Mouse (Mus musculus) CH12.LX (cell line): ENCODE data around the gene Trp63. TPM values are rescaled to one million over a fixed set of nuclear protein-coding genes. Genes with fewer than 3 reads are reported as not detected.

ENCODE experiments used
- DNase-seq: peaks from one replicate; pipeline ENCODE4 v3.0.0-alpha.2; 2013; ENCODE audit errors: extremely low read depth
- H3K27ac ChIP-seq: 2 replicates; pipeline ENCODE4 v1.5.1; 2012; ENCODE audit warnings: low read depth, mild to moderate bottlenecking, control low read depth, moderate library complexity; ENCODE audit not compliant: insufficient read depth
- H3K27me3 ChIP-seq: replicated peaks from 2 replicates; pipeline ENCODE3; 2012; ENCODE audit warnings: inconsistent platforms
- H3K36me3 ChIP-seq, 2 experiments: replicated peaks in 1 of 2; 2 replicates each; pipeline versions ENCODE3 to v1.6.1; 2012; ENCODE audit warnings: inconsistent platforms in 1 of 2, low read length in 1 of 2, mild to moderate bottlenecking in 1 of 2, mixed read lengths in 1 of 2, moderate library complexity in 1 of 2; ENCODE audit not compliant: control insufficient read depth in 1 of 2, insufficient read depth in 1 of 2
- H3K4me1 ChIP-seq, 2 experiments: 2 replicates each; pipeline ENCODE4 v1.6.1; 2012; ENCODE audit warnings: inconsistent platforms in 1 of 2, moderate library complexity in 1 of 2; ENCODE audit not compliant: insufficient read depth in 2 of 2, control insufficient read depth in 1 of 2
- H3K4me2 ChIP-seq: 2 replicates; pipeline ENCODE4 v1.6.1; 2012; ENCODE audit warnings: low read depth, mild to moderate bottlenecking, control low read depth; ENCODE audit not compliant: poor library complexity, insufficient read depth, severe bottlenecking
- H3K4me3 ChIP-seq, 3 experiments: fragments of 150-350 bp in 1 of 3; sonication (generic) in 1 of 3; replicated peaks in 1 of 3; 2 replicates each; pipeline versions ENCODE3 to v1.5.1; 2011 to 2012; ENCODE audit warnings: low read depth in 2 of 3, low read length in 2 of 3, mild to moderate bottlenecking in 2 of 3, moderate library complexity in 2 of 3, control low read depth in 1 of 3, improper control_type of control experiment in 1 of 3, inconsistent platforms in 1 of 3, mixed read lengths in 1 of 3; ENCODE audit not compliant: poor library complexity in 1 of 3
- H3K79me2 ChIP-seq: replicated peaks from 2 replicates; pipeline ENCODE4 v1.6.1; 2012; ENCODE audit warnings: mild to moderate bottlenecking, moderate library complexity; ENCODE audit not compliant: control insufficient read depth, poor library complexity, insufficient read depth, severe bottlenecking; ENCODE audit errors: extremely low read depth
- H3K9ac ChIP-seq: 2 replicates; pipeline ENCODE4 v1.6.1; 2012; ENCODE audit warnings: low read depth, mild to moderate bottlenecking, control low read depth, moderate library complexity; ENCODE audit not compliant: insufficient read depth
- H3K9me3 ChIP-seq: replicated peaks from 2 replicates; pipeline ENCODE3; 2012; ENCODE audit warnings: low read length, inconsistent platforms, mixed read lengths
- BHLHE40 ChIP-seq: IDR thresholded peaks from 2 replicates; pipeline ENCODE4 v1.6.1; 2011; ENCODE audit warnings: mild to moderate bottlenecking, low read depth, low read length, improper control_type of control experiment
- CHD1 ChIP-seq: IDR thresholded peaks from 2 replicates; pipeline ENCODE4 v1.6.1; 2012; ENCODE audit warnings: low read depth, low read length, improper control_type of control experiment, inconsistent platforms
- E2F4 ChIP-seq: IDR thresholded peaks from 2 replicates; pipeline ENCODE4 v1.6.1; 2011; ENCODE audit warnings: low read depth, low read length, improper control_type of control experiment; ENCODE audit not compliant: insufficient replicate concordance
- ELF1 ChIP-seq: IDR thresholded peaks from 2 replicates; pipeline ENCODE4 v1.6.1; 2014; ENCODE audit warnings: low read depth, mild to moderate bottlenecking, inconsistent platforms, low read length, improper control_type of control experiment
- ETS1 ChIP-seq: conservative IDR thresholded peaks from 2 replicates; pipeline ENCODE4 v1.6.1; 2012; ENCODE audit warnings: low read depth, mild to moderate bottlenecking, inconsistent platforms, low read length, improper control_type of control experiment, moderate library complexity
- HCFC1 ChIP-seq: IDR thresholded peaks from 2 replicates; pipeline ENCODE4 v1.6.1; 2012; ENCODE audit warnings: low read depth, mild to moderate bottlenecking, inconsistent platforms, low read length, improper control_type of control experiment
- IRF4 ChIP-seq: IDR thresholded peaks from 2 replicates; pipeline ENCODE4 v1.6.1; 2014; ENCODE audit warnings: low read depth, mild to moderate bottlenecking, inconsistent platforms, low read length, improper control_type of control experiment
- JUN ChIP-seq: IDR thresholded peaks from 2 replicates; pipeline ENCODE4 v1.6.1; 2011; ENCODE audit warnings: low read depth, mild to moderate bottlenecking, low read length, improper control_type of control experiment, moderate library complexity; ENCODE audit not compliant: insufficient read depth
- JUND ChIP-seq: conservative IDR thresholded peaks from 2 replicates; pipeline ENCODE4 v1.6.1; 2011; ENCODE audit warnings: low read depth, low read length, improper control_type of control experiment
- KAT2A ChIP-seq: IDR thresholded peaks from 2 replicates; pipeline ENCODE4 v1.6.1; 2012; ENCODE audit warnings: low read length, improper control_type of control experiment, inconsistent platforms; ENCODE audit not compliant: insufficient replicate concordance
- MAX ChIP-seq: IDR thresholded peaks from 2 replicates; pipeline ENCODE4 v1.6.1; 2011; ENCODE audit warnings: low read length, improper control_type of control experiment
- MEF2A ChIP-seq: IDR thresholded peaks from 2 replicates; pipeline ENCODE4 v1.6.1; 2014; ENCODE audit warnings: low read depth, mild to moderate bottlenecking, inconsistent platforms, low read length, improper control_type of control experiment, borderline replicate concordance
- MYC ChIP-seq: IDR thresholded peaks from 2 replicates; pipeline ENCODE4 v1.6.1; 2011; ENCODE audit warnings: low read depth, mild to moderate bottlenecking, improper control_type of control experiment, low read length
- NRF1 ChIP-seq: IDR thresholded peaks from 2 replicates; pipeline ENCODE4 v1.6.1; 2014; ENCODE audit warnings: low read depth, mild to moderate bottlenecking, inconsistent platforms, low read length, improper control_type of control experiment, moderate library complexity
- PAX5 ChIP-seq: IDR thresholded peaks from 2 replicates; pipeline ENCODE4 v1.6.1; 2012; ENCODE audit warnings: low read length, inconsistent platforms, mixed read lengths
- POLR2A ChIP-seq: IDR thresholded peaks from 2 replicates; pipeline ENCODE4 v1.6.1; 2011; ENCODE audit warnings: low read depth, mild to moderate bottlenecking, improper control_type of control experiment, low read length
- RCOR1 ChIP-seq: conservative IDR thresholded peaks from 2 replicates; pipeline ENCODE4 v1.6.1; 2012; ENCODE audit warnings: low read depth, mild to moderate bottlenecking, inconsistent platforms, low read length, improper control_type of control experiment
- SIN3A ChIP-seq: IDR thresholded peaks from 2 replicates; pipeline ENCODE4 v1.6.1; 2012; ENCODE audit warnings: low read length, improper control_type of control experiment, inconsistent platforms
- SMC3 ChIP-seq: IDR thresholded peaks from 2 replicates; pipeline ENCODE4 v1.6.1; 2011; ENCODE audit warnings: low read depth, low read length, improper control_type of control experiment
- UBTF ChIP-seq: IDR thresholded peaks from 2 replicates; pipeline ENCODE4 v1.6.1; 2012; ENCODE audit warnings: low read depth, mild to moderate bottlenecking, inconsistent platforms, low read length, improper control_type of control experiment, moderate library complexity
- USF1 ChIP-seq: IDR thresholded peaks from 2 replicates; pipeline ENCODE4 v1.6.1; 2014; ENCODE audit warnings: low read depth, mild to moderate bottlenecking, inconsistent platforms, low read length, improper control_type of control experiment
- USF2 ChIP-seq: conservative IDR thresholded peaks from 2 replicates; pipeline ENCODE4 v1.6.1; 2011; ENCODE audit warnings: low read depth, low read length, improper control_type of control experiment
- ZKSCAN1 ChIP-seq: IDR thresholded peaks from 2 replicates; pipeline ENCODE4 v1.6.1; 2012; ENCODE audit warnings: low read depth, inconsistent platforms, low read length, improper control_type of control experiment, borderline replicate concordance
- ZMIZ1 ChIP-seq: IDR thresholded peaks from 2 replicates; pipeline ENCODE4 v1.6.1; 2012; ENCODE audit warnings: low read depth, mild to moderate bottlenecking, inconsistent platforms, low read length, improper control_type of control experiment
- ZNF384 ChIP-seq: IDR thresholded peaks from 2 replicates; pipeline ENCODE4 v1.6.1; 2012; ENCODE audit warnings: low read depth, low read length, improper control_type of control experiment, inconsistent platforms
- dilution Hi-C: fragments of 300-500 bp; cut with MboI; formaldehyde crosslinking; loops from 2 replicates; pipeline ENCODE4 v1.14.3; 2020; ENCODE audit warnings: low sequenced_read_pairs; ENCODE audit not compliant: extremely low pct_unique_long_range_greater_than_20kb, extremely low pct_ligation_motif_present
- in situ Hi-C: fragments of 300-500 bp; cut with MboI; formaldehyde crosslinking; loops from 3 replicates; pipeline ENCODE4 v1.14.3; 2019; ENCODE audit warnings: low sequenced_read_pairs, low pct_ligation_motif_present, low pct_unique_long_range_greater_than_20kb, mixed read lengths
- polyA plus RNA-seq: library from polyadenylated mRNA; unstranded; fragments of >175 nt; gene quantifications from 2 replicates; pipeline ENCODE4 v1.2.1, GENCODE M21; 2012; ENCODE audit warnings: low read depth; ENCODE audit not compliant: insufficient read length
- total RNA-seq, 2 experiments: library from RNA; depleted of rRNA; stranded (reverse); fragments of 300-350 nt in 1 of 2; fragments of >200 nt in 1 of 2; gene quantifications; 2 replicates each; pipeline ENCODE4 v1.2.3; 2012 to 2014

Gene Trp63
- total and polyA plus RNA-seq, 3 experiments = 10.5 to 28.0 (median 20.6) TPM

- no peaks in the 10 kb centered on the region for H3K9me3 ChIP-seq
- no peaks in the 10 kb centered on the region for H3K79me2 ChIP-seq
- H3K4me2 ChIP-seq = no peak overlapping the region
- no peaks in the 10 kb centered on the region for H3K27me3 ChIP-seq
- no peak overlapping the region for H3K4me3 ChIP-seq
- no peaks in the 10 kb centered on the region for H3K4me1 ChIP-seq
- no peak overlapping the region for H3K9ac ChIP-seq
- no peak for DNase-seq
- in situ Hi-C loops = no loop called here
- no peak overlapping the region for H3K27ac ChIP-seq
- TF ChIP-seq SMC3 (no peak), ZKSCAN1 (no peak), ETS1 (no peak), RCOR1 (no peak), PAX5 (no peak), ELF1 (no peak), BHLHE40 (no peak), USF2 (no peak), UBTF (no peak), CHD1 (no peak), USF1 (no peak), NRF1 (no peak), IRF4 (no peak), KAT2A (no peak), E2F4 (no peak), ZMIZ1 (no peak), MAX (no peak), JUND (no peak)
- H3K36me3 ChIP-seq = peaks cover 45 to 87% of the 10 kb centered on the region in 2 experiments
- dilution Hi-C loops = no loop called here
Measured at GRCm38 (mm10) chr16:25871503-25871902, 187.9 kb downstream of the Trp63 start.

GRCm38 (mm10) chr16:25875681-25876080 is 192.1 kb downstream of the Trp63 start:
- no peak overlapping the region for H3K9ac ChIP-seq
- no peak for TF ChIP-seq JUN
- TF ChIP-seq HCFC1 = no peak
- no peak for TF ChIP-seq MEF2A
- no peak for TF ChIP-seq IRF4
- no peak for TF ChIP-seq BHLHE40
- TF ChIP-seq ELF1 = no peak
- TF ChIP-seq SIN3A = no peak
- no peak for TF ChIP-seq ZMIZ1
- no peak for TF ChIP-seq POLR2A
- no peak for TF ChIP-seq MYC
- TF ChIP-seq ZNF384 = no peak
- H3K27me3 ChIP-seq = no peaks in the 10 kb centered on the region
- no peaks in the 10 kb centered on the region for H3K4me1 ChIP-seq
- H3K9me3 ChIP-seq = no peaks in the 10 kb centered on the region
- no peaks in the 10 kb centered on the region for H3K79me2 ChIP-seq
- DNase-seq = no peak
- dilution Hi-C loops (no loop called here), in situ Hi-C loops (no loop called here)
- no peak overlapping the region for H3K4me3 ChIP-seq
- H3K4me2 ChIP-seq = no peak overlapping the region
- H3K36me3 ChIP-seq = peaks cover 29 to 78% of the 10 kb centered on the region in 2 experiments
- H3K27ac ChIP-seq = no peak overlapping the region
